Mouse (Mus musculus): ENCODE data around the gene Dusp18. TPM values are rescaled to one million over a fixed set of nuclear protein-coding genes. Genes with fewer than 3 reads are reported as not detected.

Gene Dusp18
- polyA plus RNA-seq, 1 experiment = 9.9 TPM

GRCm38 (mm10) chr11:3859778-3860177 is 35.3 kb upstream of the Dusp18 start:
- Histone ChIP-seq H3ac (ENCODE audit: control insufficient read depth, insufficient read length, low read depth) (no peak overlapping the region), H3K4me3 (ENCODE audit: insufficient read depth, poor library complexity, severe bottlenecking) (no peak overlapping the region), H3K79me2 (ENCODE audit: control insufficient read depth, insufficient read depth) (no peaks in the 10 kb centered on the region), H3K36me3 (ENCODE audit: control insufficient read depth, insufficient read depth) (no peaks in the 10 kb centered on the region), H3K27me3 (ENCODE audit: control insufficient read depth, insufficient read depth, insufficient read length) (no peaks in the 10 kb centered on the region), H3K79me3 (ENCODE audit: low read depth) (no peaks in the 10 kb centered on the region)
- TF ChIP-seq FOSL1 (IDR thresholded peaks at IDR 0.05; ENCODE audit: insufficient read depth, low read length, poor library complexity, severe bottlenecking) (peak; percentile 57), MYOD1 (IDR thresholded peaks at IDR 0.05; ENCODE audit: control insufficient read depth, insufficient read length, low read depth) (no peak), MAX (IDR thresholded peaks at IDR 0.05) (no peak)

- H3K79me3 ChIP-seq (ENCODE audit: low read depth) = no peaks in the 10 kb centered on the region
- no peaks in the 10 kb centered on the region for H3K27me3 ChIP-seq (ENCODE audit: control insufficient read depth, insufficient read depth, insufficient read length)
- H3K79me2 ChIP-seq (ENCODE audit: control insufficient read depth, insufficient read depth) = no peaks in the 10 kb centered on the region
- no peak overlapping the region for H3K4me3 ChIP-seq (ENCODE audit: insufficient read depth, poor library complexity, severe bottlenecking)
- H3K36me3 ChIP-seq (ENCODE audit: control insufficient read depth, insufficient read depth) = no peaks in the 10 kb centered on the region
- H3ac ChIP-seq (ENCODE audit: control insufficient read depth, insufficient read length, low read depth) = no peak overlapping the region
- TF ChIP-seq CTCF (IDR thresholded peaks at IDR 0.05; ENCODE audit: control insufficient read depth, insufficient read depth, insufficient read length) (no peak), USF1 (IDR thresholded peaks at IDR 0.05; ENCODE audit: low read depth) (peak; percentile 10), MYOG (IDR thresholded peaks at IDR 0.05; ENCODE audit: control insufficient read depth, extremely low read depth, insufficient read length) (no peak), MAX (IDR thresholded peaks at IDR 0.05) (peak; percentile 58), FOSL1 (IDR thresholded peaks at IDR 0.05; ENCODE audit: insufficient read depth, low read length, poor library complexity, severe bottlenecking) (no peak), CEBPB (IDR thresholded peaks at IDR 0.05; ENCODE audit: low read depth) (no peak), MYOD1 (IDR thresholded peaks at IDR 0.05; ENCODE audit: control insufficient read depth, insufficient read length, low read depth) (no peak)
Measured at GRCm38 (mm10) chr11:3860361-3860760, 34.7 kb upstream of the Dusp18 start.

- H3K4me3 ChIP-seq (ENCODE audit: insufficient read depth, poor library complexity, severe bottlenecking) = no peak overlapping the region
- no peaks in the 10 kb centered on the region for H3K27me3 ChIP-seq (ENCODE audit: control insufficient read depth, insufficient read depth, insufficient read length)
- no peak overlapping the region for H3ac ChIP-seq (ENCODE audit: control insufficient read depth, insufficient read length, low read depth)
- H3K79me2 ChIP-seq (ENCODE audit: control insufficient read depth, insufficient read depth) = no peaks in the 10 kb centered on the region
- no peaks in the 10 kb centered on the region for H3K36me3 ChIP-seq (ENCODE audit: control insufficient read depth, insufficient read depth)
- no peaks in the 10 kb centered on the region for H3K79me3 ChIP-seq (ENCODE audit: low read depth)
- TF ChIP-seq CEBPB (IDR thresholded peaks at IDR 0.05; ENCODE audit: low read depth) (no peak), MYOD1 (IDR thresholded peaks at IDR 0.05; ENCODE audit: control insufficient read depth, insufficient read length, low read depth) (no peak), MYOG (IDR thresholded peaks at IDR 0.05; ENCODE audit: control insufficient read depth, extremely low read depth, insufficient read length) (no peak), MAX (IDR thresholded peaks at IDR 0.05) (no peak), FOSL1 (IDR thresholded peaks at IDR 0.05; ENCODE audit: insufficient read depth, low read length, poor library complexity, severe bottlenecking) (no peak), CTCF (IDR thresholded peaks at IDR 0.05; ENCODE audit: control insufficient read depth, insufficient read depth, insufficient read length) (no peak), USF1 (IDR thresholded peaks at IDR 0.05; ENCODE audit: low read depth) (no peak)
Measured at GRCm38 (mm10) chr11:3862661-3863453, 32.2 kb upstream of the Dusp18 start.

- Histone ChIP-seq H3K79me3 (ENCODE audit: low read depth) (no peaks in the 10 kb centered on the region), H3K79me2 (ENCODE audit: control insufficient read depth, insufficient read depth) (no peaks in the 10 kb centered on the region), H3K27me3 (ENCODE audit: control insufficient read depth, insufficient read depth, insufficient read length) (no peaks in the 10 kb centered on the region), H3K36me3 (ENCODE audit: control insufficient read depth, insufficient read depth) (no peaks in the 10 kb centered on the region), H3ac (ENCODE audit: control insufficient read depth, insufficient read length, low read depth) (peak within 1 kb of the TSS; percentile 55), H3K4me3 (ENCODE audit: insufficient read depth, poor library complexity, severe bottlenecking) (peak within 1 kb of the TSS; percentile 26)
- TF ChIP-seq CTCF (IDR thresholded peaks at IDR 0.05; ENCODE audit: control insufficient read depth, insufficient read depth, insufficient read length) = peak; percentile 55
- no peak for TF ChIP-seq MYOD1 (IDR thresholded peaks at IDR 0.05; ENCODE audit: control insufficient read depth, insufficient read length, low read depth)
- TF ChIP-seq MYOG (IDR thresholded peaks at IDR 0.05; ENCODE audit: control insufficient read depth, extremely low read depth, insufficient read length) = no peak
Measured at GRCm38 (mm10) chr11:3863454-3864112, 31.5 kb upstream of the Dusp18 start, which contains the start of gene Osbp2. Gene Osbp2 (minus strand): TSS chr11:3863903.

GRCm38 (mm10) chr11:3864343-3864742 is 30.7 kb upstream of the Dusp18 start:
- no peaks in the 10 kb centered on the region for H3K79me3 ChIP-seq (ENCODE audit: low read depth)
- H3ac ChIP-seq (ENCODE audit: control insufficient read depth, insufficient read length, low read depth) = no peak overlapping the region
- H3K4me3 ChIP-seq (ENCODE audit: insufficient read depth, poor library complexity, severe bottlenecking) = no peak overlapping the region
- H3K36me3 ChIP-seq (ENCODE audit: control insufficient read depth, insufficient read depth) = no peaks in the 10 kb centered on the region
- no peak for TF ChIP-seq MYOG (IDR thresholded peaks at IDR 0.05; ENCODE audit: control insufficient read depth, extremely low read depth, insufficient read length)
- TF ChIP-seq CEBPB (IDR thresholded peaks at IDR 0.05; ENCODE audit: low read depth) = no peak
- no peak for TF ChIP-seq FOSL1 (IDR thresholded peaks at IDR 0.05; ENCODE audit: insufficient read depth, low read length, poor library complexity, severe bottlenecking)
- TF ChIP-seq MAX (IDR thresholded peaks at IDR 0.05) = no peak
- TF ChIP-seq MYOD1 (IDR thresholded peaks at IDR 0.05; ENCODE audit: control insufficient read depth, insufficient read length, low read depth) = no peak
- no peak for TF ChIP-seq USF1 (IDR thresholded peaks at IDR 0.05; ENCODE audit: low read depth)
- no peak for TF ChIP-seq CTCF (IDR thresholded peaks at IDR 0.05; ENCODE audit: control insufficient read depth, insufficient read depth, insufficient read length)
- no peaks in the 10 kb centered on the region for H3K79me2 ChIP-seq (ENCODE audit: control insufficient read depth, insufficient read depth)
- H3K27me3 ChIP-seq (ENCODE audit: control insufficient read depth, insufficient read depth, insufficient read length) = no peaks in the 10 kb centered on the region
